Mouse (Mus musculus) liver, embryonic 13.5 days (tissue): Measurements from ENCODE around the gene Fev. TPM values are rescaled to one million over a fixed set of nuclear protein-coding genes. Genes with fewer than 3 reads are reported as not detected.
A peak's percentile ranks its signal among the peaks of the same experiment; 100 is the strongest.

Source experiments
- ATAC-seq: fragments of 200-750 bp; cut with Nextera tagmentation; 2 replicates; pipeline ENCODE4 v1.8.0; 2017; ENCODE audit warnings: low read depth, mild to moderate bottlenecking, moderate number of reproducible peaks, moderate library complexity
- DNase-seq: peaks from one replicate; pipeline ENCODE4 v3.0.0; 2022
- H3K27ac ChIP-seq: fragments of 300-500 bp; sonication (generic); 2 replicates; pipeline ENCODE4 v1.5.1; 2015; ENCODE audit warnings: moderate library complexity, mild to moderate bottlenecking, inconsistent platforms
- H3K27me3 ChIP-seq: fragments of 300-500 bp; sonication (generic); 2 replicates; pipeline ENCODE4 v1.6.1; 2015; ENCODE audit warnings: mild to moderate bottlenecking, inconsistent platforms
- H3K36me3 ChIP-seq: fragments of 300-500 bp; sonication (generic); 2 replicates; pipeline ENCODE4 v1.6.1; 2015; ENCODE audit warnings: mild to moderate bottlenecking, inconsistent platforms
- H3K4me1 ChIP-seq: fragments of 300-500 bp; sonication (generic); replicated peaks from 2 replicates; pipeline ENCODE4 v1.6.1; 2015; ENCODE audit warnings: inconsistent platforms
- H3K4me2 ChIP-seq: fragments of 300-500 bp; sonication (generic); 2 replicates; pipeline ENCODE4 v1.6.1; 2015; ENCODE audit warnings: inconsistent platforms, mild to moderate bottlenecking, moderate library complexity
- H3K4me3 ChIP-seq: fragments of 300-500 bp; sonication (generic); replicated peaks from 2 replicates; pipeline ENCODE4 v1.5.1; 2015; ENCODE audit warnings: mild to moderate bottlenecking, inconsistent platforms
- H3K9ac ChIP-seq: fragments of 300-500 bp; sonication (generic); 2 replicates; pipeline ENCODE4 v1.6.1; 2015; ENCODE audit warnings: mild to moderate bottlenecking, inconsistent platforms
- H3K9me3 ChIP-seq: fragments of 300-500 bp; sonication (generic); replicated peaks from 2 replicates; pipeline ENCODE4 v1.6.1; 2016; ENCODE audit warnings: inconsistent platforms
- WGBS: fragments of 180-500 bp; shearing (Covaris S2); methylation state at CpG from one replicate; pipeline ENCODE4 v1.1.7; 2015; ENCODE audit not compliant: insufficient replicate concordance; 5-methylcytosine and 5-hydroxymethylcytosine counted together
- polyA plus RNA-seq: library from polyadenylated mRNA; unstranded; fragments of >200 nt; fragmentation: Nextera tagmentation; extraction: Ambion mirVana; gene quantifications from 2 replicates; pipeline ENCODE4 v1.2.1, GENCODE M21; 2015

The Fev gene
- polyA plus RNA-seq, 1 experiment from 2014 or later = 0.06 TPM

DNA sequence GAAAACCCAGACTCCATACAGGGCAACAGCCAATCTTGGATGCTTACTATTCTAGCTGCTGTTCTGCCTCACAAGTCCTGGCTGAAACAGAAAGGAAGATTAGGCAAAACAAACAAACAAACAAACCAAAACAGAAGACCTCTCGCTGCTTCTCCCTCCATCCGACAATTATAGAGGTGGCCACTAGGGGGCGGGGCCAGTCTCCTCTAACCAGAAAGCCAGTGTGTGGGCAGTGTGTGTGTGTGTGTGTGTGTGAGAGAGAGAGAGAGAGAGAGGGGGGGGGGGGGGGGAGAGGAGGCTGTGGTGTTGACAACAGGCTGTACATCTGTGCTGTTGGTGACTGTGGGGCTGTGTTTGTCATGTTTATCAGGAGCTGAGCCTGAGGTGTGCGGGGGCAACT lies 9.7 kb upstream of the Fev start:
- Histone ChIP-seq H3K9ac (no peak overlapping the region), H3K9me3 (no peaks in the 10 kb centered on the region), H3K4me1 (no peaks in the 10 kb centered on the region), H3K27ac (no peak overlapping the region), H3K4me2 (no peak overlapping the region), H3K27me3 (peaks cover 98% of the 10 kb centered on the region), H3K4me3 (no peak overlapping the region), H3K36me3 (no peaks in the 10 kb centered on the region)
- 20% methylated on average over 4 of the region's 4 CpGs for WGBS
- DNase-seq (no peak), ATAC-seq (no peak)

DNA sequence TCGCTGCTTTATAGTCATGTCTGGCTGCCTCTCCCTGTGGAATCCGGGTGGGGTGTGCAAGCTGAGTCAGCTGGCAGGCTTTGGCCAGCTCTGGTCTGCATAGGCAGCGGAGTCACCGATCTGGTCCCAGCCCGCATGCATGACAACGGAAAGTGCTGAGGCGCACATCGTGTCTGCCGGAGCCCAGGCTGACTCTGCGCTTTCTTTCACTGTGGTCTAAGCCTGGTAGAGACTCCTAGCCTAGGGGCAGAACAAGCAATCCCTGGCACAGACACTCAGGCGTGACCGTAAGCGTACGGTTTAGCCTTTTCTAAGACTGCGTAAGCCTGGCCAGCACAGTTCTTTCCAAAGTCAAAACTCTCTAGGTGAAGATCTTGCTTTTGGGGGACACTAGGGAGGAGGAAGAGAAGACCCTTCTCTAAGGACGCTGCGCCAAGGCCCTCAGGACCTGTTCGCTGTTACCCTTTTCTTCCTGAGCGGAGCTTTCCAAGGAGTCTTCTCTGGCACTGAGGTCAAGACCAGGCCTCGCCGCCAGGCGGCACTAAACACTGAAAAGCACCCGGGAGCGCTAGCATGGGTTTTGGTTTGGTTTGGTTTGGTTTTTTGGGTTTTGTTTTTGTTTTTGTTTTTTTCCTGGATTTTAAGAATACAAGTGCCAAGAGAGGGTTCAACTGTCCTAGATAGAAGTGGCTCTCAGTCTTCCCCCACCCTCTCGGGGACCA lies 8.1 kb upstream of the Fev start, which contains the start of gene Cryba2:
Gene Cryba2, minus strand, starts transcription at position 10 of the 722 bp plus-strand sequence.
- H3K27ac ChIP-seq = no peak within 1 kb of the TSS
- 7% methylated on average over 25 of the region's 25 CpGs for WGBS
- ATAC-seq (no peak), DNase-seq (no peak)
- H3K4me2 ChIP-seq = no peak within 1 kb of the TSS
- no peaks in the 10 kb centered on the region for H3K4me1 ChIP-seq
- no peaks in the 10 kb centered on the region for H3K36me3 ChIP-seq
- H3K9ac ChIP-seq = no peak within 1 kb of the TSS
- no peak within 1 kb of the TSS for H3K4me3 ChIP-seq
- H3K27me3 ChIP-seq = peaks cover 94% of the 10 kb centered on the region
- no peaks in the 10 kb centered on the region for H3K9me3 ChIP-seq

DNA sequence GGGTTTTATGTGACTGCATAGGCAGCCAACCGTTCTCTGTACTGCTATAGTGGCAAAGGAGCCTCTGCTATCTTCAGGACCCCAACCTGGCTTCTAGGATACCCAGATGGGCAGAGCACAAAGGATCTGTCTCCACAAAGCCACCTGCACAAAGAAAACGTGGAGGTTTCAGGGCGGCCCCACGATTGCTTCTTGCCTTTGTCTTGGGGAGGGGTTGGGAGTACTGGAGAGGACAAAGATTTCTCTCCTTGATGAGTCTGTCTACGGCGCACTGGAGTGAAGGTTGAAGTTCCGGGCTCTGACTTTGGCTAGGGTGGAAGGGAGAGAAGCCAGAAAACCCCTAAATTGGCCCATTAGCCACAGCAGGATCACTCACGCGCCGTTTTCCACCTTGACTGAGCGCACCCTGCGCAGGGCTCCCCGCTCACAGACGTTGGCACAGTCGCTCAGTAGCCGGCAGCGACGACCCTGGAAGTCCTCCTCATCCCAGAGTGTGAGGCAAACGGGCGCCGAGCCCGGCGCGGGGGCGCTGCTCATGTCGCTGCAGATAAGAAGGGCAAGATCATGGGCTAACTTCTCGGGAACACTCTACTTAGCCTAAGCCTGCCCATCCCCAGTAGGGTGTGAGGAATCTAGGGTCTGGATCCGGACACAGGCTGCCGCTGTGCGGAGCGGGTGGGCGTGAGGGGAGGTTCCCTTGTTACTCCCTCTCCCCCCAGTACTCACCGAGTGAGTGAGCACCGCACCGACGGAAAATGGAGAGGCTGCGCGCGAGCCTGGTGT lies 7.3 kb upstream of the Fev start:
- Histone ChIP-seq H3K9me3 (no peaks in the 10 kb centered on the region), H3K36me3 (no peaks in the 10 kb centered on the region), H3K4me2 (no peak overlapping the region), H3K27ac (no peak overlapping the region), H3K27me3 (peaks cover 92% of the 10 kb centered on the region), H3K4me3 (no peak overlapping the region), H3K4me1 (no peaks in the 10 kb centered on the region), H3K9ac (no peak overlapping the region)
- ATAC-seq (no peak), DNase-seq (no peak)
- 3% methylated on average over 39 of the region's 39 CpGs for WGBS

DNA sequence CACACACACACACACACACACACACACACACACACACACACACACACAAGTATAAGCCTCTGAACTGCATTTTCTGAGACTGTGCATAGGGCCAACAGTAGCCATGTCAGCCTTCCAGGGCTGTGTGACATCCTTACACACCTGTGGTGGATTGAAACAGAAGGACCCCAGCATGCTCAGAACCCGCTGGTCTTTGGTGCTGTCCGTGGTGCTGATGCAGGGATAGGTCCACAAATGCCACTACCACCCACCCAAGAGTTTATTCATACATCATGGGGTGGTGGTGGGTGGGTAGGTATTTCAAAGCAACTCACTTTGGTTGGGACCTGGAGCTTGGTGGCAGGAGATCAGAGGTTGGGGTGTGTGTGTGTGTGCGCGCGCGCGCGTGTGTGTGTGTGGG lies 6.3 kb upstream of the Fev start:
- ATAC-seq (no peak), DNase-seq (no peak)
- Histone ChIP-seq H3K4me3 (no peak overlapping the region), H3K4me2 (no peak overlapping the region), H3K36me3 (no peaks in the 10 kb centered on the region), H3K4me1 (no peaks in the 10 kb centered on the region), H3K27me3 (peaks cover 92% of the 10 kb centered on the region), H3K27ac (no peak overlapping the region), H3K9me3 (no peaks in the 10 kb centered on the region), H3K9ac (no peak overlapping the region)
- 0% methylated on average over 8 of the region's 8 CpGs for WGBS

DNA sequence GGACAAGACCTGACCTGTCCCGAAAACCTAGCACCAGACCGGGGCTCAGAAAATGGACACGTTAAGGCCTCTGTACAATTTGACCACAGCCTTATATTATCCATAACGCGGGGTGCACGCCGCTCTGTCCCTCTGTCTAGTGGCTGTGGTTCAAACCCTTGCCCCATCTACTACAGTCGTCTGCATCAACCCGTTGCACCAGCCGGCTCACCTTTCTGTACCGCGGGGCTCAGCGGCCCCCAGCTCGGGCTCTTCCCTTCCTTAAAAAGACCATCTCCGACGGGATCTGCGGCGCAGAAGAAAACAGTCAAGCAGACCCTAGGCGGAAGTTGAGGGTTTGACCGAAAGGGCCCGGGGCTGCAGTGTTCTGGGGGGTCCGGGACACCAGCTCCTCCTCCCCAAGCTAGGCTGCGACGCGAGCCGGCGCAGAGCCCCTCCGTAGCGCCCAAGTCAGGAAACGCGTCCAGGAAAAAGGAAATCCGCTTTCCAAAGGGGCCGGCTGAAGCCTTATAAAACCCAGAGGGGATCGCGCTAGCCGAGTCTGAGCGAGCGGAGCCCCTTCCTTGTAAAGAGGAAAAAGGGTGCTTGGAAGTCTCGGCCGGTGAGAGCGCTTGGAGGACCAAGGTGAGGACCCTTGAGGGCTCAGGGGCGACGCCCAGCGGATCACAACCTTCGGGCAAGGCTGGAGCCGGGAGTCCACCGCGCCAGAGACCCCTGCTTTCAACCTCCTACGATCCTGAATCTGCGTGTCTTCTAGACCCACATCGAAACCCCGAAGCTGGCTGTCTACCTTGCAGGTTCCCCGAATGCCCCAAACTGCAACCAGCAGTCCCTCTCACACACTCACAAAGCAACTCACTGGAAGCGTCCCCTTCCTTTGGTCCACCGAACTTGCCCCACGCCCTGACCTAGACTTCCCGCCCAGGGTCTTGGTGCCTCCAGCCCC lies 750 bp downstream of the Fev start:
- no peak for DNase-seq
- Histone ChIP-seq H3K9ac (no peak overlapping the region), H3K4me2 (peak overlapping the region; percentile 39), H3K4me1 (no peaks in the 10 kb centered on the region; the same call in 1 of the 2 replicates), H3K4me3 (peak overlapping the region; percentile 19), H3K36me3 (no peaks in the 10 kb centered on the region), H3K27me3 (peaks cover 88% of the 10 kb centered on the region), H3K27ac (no peak overlapping the region), H3K9me3 (no peaks in the 10 kb centered on the region)
- WGBS = 2% methylated on average over 57 of the region's 57 CpGs
- no peak for ATAC-seq

DNA sequence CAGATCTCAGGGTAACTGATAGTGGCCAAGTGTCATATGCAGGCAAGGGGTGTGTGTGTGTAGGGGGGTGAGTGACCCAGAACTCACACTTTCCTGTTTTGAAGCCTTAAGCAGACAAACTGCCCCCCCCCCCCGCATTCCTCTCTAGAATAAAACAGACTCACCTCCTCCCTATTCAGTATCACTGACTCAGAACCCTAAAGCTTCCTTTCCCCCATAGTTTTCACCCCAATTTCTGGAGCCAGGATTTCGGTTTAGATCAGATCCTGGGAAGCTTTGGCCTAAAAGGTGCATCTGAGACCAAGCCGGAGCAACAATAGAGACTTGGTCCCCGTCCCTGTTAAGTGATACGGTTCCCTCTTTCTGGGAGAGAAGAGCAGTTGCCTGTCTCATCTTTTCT lies 1.8 kb downstream of the Fev start:
- Histone ChIP-seq H3K27ac (no peak overlapping the region), H3K36me3 (no peaks in the 10 kb centered on the region), H3K4me2 (no peak overlapping the region), H3K27me3 (peaks cover 93% of the 10 kb centered on the region), H3K9me3 (no peaks in the 10 kb centered on the region), H3K4me1 (no peaks in the 10 kb centered on the region; the same call in 1 of the 2 replicates), H3K9ac (no peak overlapping the region), H3K4me3 (no peak overlapping the region)
- no peak for ATAC-seq
- no peak for DNase-seq
- 9% methylated on average over 5 of the region's 5 CpGs for WGBS

DNA sequence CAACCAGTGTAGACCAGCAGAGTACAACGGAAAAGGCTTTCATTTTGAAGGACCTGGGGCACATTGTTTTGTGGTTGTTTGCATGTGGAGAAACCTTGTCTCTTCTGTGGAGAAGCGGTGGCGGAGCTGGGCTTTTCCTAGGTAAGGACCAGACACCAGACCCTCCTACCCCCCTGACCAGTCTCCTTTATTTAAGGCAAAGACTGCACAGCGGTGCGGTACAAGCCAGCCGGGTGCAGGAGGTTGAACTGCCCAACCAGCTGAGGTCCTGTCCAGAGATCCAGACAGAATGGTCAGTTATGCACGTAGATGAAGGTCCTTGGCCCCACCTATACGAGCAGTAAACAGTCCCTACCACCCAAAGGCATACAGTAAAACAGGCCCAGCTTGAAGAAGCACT lies 2.4 kb downstream of the Fev start:
- Histone ChIP-seq H3K4me1 (no peaks in the 10 kb centered on the region; the same call in 1 of the 2 replicates), H3K27me3 (peaks cover 92% of the 10 kb centered on the region), H3K36me3 (no peaks in the 10 kb centered on the region), H3K27ac (no peak overlapping the region), H3K9me3 (no peaks in the 10 kb centered on the region), H3K9ac (no peak overlapping the region), H3K4me2 (no peak overlapping the region), H3K4me3 (0 out of 2 replicates have a peak overlapping the region, but pooled peaks have one; percentile 14)
- 3% methylated on average over 8 of the region's 8 CpGs for WGBS
- ATAC-seq (no peak), DNase-seq (no peak)

DNA sequence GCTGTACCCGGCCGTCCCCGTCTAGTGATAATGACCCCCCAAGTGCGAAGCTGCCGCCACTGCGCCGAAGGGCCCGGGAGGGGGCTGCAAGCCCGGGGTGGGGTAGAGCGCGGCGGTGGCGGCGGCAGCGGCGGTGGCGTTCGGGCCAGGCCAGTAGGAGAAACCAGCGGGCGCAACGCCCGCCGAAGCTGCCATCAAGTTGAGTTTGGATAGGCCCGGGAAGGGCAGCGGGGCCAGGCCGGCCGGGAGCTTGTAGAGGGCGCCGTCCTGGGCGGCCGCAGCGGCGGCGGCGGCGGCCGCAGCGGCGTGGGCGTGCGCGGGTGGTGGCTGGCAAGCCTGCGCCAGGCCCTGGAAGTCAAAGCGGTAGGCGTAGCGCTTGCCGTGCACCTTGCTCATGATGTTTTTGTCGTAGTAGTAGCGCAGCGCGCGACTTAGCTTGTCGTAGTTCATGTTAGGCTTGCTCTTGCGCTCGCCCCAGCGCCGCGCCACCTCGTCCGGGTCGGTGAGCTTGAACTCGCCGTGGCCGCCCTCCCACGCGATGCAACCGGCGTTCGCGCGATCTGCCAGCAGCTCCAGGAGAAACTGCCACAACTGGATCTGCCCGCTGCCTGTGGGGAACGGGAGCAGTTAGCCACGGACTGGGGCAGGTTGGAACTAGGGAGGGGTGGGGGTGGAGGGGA lies 3.0 kb downstream of the Fev start:
- ATAC-seq (no peak), DNase-seq (no peak)
- H3K36me3 ChIP-seq = no peaks in the 10 kb centered on the region
- no peaks in the 10 kb centered on the region for H3K9me3 ChIP-seq
- H3K4me2 ChIP-seq = peak overlapping the region; percentile 41
- no peaks in the 10 kb centered on the region; the same call in 1 of the 2 replicates for H3K4me1 ChIP-seq
- 2% methylated on average over 74 of the region's 74 CpGs for WGBS
- H3K27ac ChIP-seq = no peak overlapping the region
- H3K27me3 ChIP-seq = peaks cover 86% of the 10 kb centered on the region
- H3K9ac ChIP-seq = no peak overlapping the region
- peak overlapping the region; percentile 14; the same call in 1 of the 2 replicates for H3K4me3 ChIP-seq

DNA sequence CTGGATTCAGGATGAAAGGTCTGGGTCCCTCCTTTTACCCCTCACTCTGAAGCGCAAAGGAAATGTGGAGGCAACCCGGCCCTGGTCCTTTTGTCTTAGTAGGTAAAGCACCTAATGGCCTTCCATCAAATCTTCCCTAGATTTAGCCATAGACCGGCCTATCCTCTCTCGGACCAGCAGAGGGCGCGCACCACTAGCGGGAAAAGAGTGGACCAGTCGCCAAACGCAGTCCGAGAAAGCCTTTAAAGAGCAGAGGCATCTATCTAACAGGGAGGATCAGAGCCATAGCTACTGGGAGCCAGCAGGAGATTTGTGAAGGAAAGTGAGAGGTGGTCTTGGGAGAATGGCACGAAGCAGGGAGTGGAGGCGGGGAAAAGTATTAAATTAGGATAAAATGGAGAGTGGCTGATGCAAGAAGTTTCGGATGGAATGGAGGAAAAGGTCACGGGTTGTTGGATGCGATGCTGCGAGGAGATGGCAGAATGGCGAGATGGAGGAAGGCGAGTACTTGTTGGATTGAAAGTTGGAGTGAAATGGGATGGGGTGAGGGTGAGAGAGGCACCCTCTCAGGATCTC lies 4.3 kb downstream of the Fev start:
- H3K4me2 ChIP-seq = no peak overlapping the region
- no peak overlapping the region for H3K9ac ChIP-seq
- no peaks in the 10 kb centered on the region for H3K9me3 ChIP-seq
- no peaks in the 10 kb centered on the region; the same call in 1 of the 2 replicates for H3K4me1 ChIP-seq
- no peak overlapping the region for H3K27ac ChIP-seq
- H3K4me3 ChIP-seq = no peak overlapping the region
- ATAC-seq (no peak), DNase-seq (peak; percentile 14)
- WGBS = 5% methylated on average over 18 of the region's 18 CpGs
- H3K27me3 ChIP-seq = peaks cover 73% of the 10 kb centered on the region
- no peaks in the 10 kb centered on the region for H3K36me3 ChIP-seq

DNA sequence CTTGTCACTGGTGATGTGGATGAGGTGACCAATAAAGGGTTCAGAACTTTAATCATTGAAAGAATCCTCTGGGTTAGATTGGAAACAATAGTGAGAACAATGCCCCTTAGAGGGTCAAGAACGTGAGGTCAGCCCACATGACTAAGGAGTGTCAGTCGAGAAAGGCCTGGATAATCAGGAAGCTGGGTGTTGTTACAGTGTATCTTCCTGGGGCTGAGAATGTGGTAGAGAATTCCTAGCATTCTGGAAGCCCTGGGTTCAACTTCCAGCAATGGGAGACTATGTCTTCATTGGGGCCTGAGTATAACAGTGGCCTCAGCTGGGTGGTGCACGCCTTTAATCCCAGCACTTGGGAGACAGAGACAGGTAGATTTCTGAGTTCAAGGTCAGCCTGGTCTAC lies 8.0 kb downstream of the Fev start:
- Histone ChIP-seq H3K9me3 (no peaks in the 10 kb centered on the region), H3K9ac (no peak overlapping the region), H3K4me3 (no peak overlapping the region), H3K27ac (no peak overlapping the region), H3K4me1 (no peaks in the 10 kb centered on the region), H3K4me2 (no peak overlapping the region), H3K36me3 (no peaks in the 10 kb centered on the region), H3K27me3 (peaks cover 43% of the 10 kb centered on the region)
- 28% methylated on average over 3 of the region's 3 CpGs for WGBS
- no peak for ATAC-seq
- DNase-seq = no peak
